Mouse (Mus musculus): ENCODE measurements around the gene Cx3cr1.
"Not testable (repeated sequence)": the region's sequence is repeated elsewhere in the genome, so short reads cannot be mapped to it uniquely, and the experiment has no call there.

Gene Cx3cr1

DNA sequence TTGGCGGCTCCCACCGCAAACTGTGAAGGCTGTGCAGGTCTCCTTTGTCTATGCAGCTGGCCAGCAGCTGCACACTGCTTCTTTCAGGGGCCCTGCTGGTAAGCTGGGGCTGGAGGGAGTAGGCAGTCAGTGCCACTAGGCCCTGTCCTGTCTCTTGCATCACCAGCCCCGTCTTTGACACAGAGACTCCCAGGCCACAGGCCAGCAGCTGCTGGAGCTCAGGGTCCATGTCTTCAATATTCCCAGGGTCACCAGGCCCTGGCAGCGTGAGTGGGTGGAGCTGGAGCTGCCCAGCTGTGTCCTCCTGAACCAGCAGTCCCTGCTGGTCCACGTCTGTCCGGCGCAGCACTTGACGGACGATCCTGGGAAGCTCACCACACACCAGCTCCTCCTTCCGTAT lies 52.7 kb downstream of the Cx3cr1 start:
- Histone ChIP-seq H3K9me3 (ENCODE audit: low read length) (no peaks in the 10 kb centered on the region), H3K27me3 (ENCODE audit: insufficient read depth, low read length) (peaks cover 52% of the 10 kb centered on the region), H3K36me3 (ENCODE audit: insufficient read depth, low read length) (no peaks in the 10 kb centered on the region), H3K4me3 (replicated peaks; ENCODE audit: low read length) (no peak overlapping the region), H3K4me1 (replicated peaks; ENCODE audit: low read depth, low read length) (peaks cover 85% of the 10 kb centered on the region)
- TF ChIP-seq POU5F1 (IDR thresholded peaks at IDR 0.05; ENCODE audit: borderline replicate concordance, low read length) (no peak), CTCF (conservative IDR thresholded peaks at IDR 0.05; ENCODE audit: low read length) (no peak), NANOG (IDR thresholded peaks at IDR 0.05; ENCODE audit: borderline replicate concordance, low read length) (no peak)

GRCm38 (mm10) chr9:120014828-120015227 lies 54.9 kb downstream of the Cx3cr1 start:
- H3K4me3 ChIP-seq (replicated peaks; ENCODE audit: low read length) = no peak overlapping the region
- TF ChIP-seq CTCF (conservative IDR thresholded peaks at IDR 0.05; ENCODE audit: low read length) (no peak), POU5F1 (IDR thresholded peaks at IDR 0.05; ENCODE audit: borderline replicate concordance, low read length) (no peak), NANOG (IDR thresholded peaks at IDR 0.05; ENCODE audit: borderline replicate concordance, low read length) (no peak)
- H3K36me3 ChIP-seq (ENCODE audit: insufficient read depth, low read length) = no peaks in the 10 kb centered on the region
- peaks cover 49% of the 10 kb centered on the region for H3K27me3 ChIP-seq (ENCODE audit: insufficient read depth, low read length)
- H3K4me1 ChIP-seq (replicated peaks; ENCODE audit: low read depth, low read length) = peaks cover 83% of the 10 kb centered on the region
- H3K9me3 ChIP-seq (ENCODE audit: low read length) = no peaks in the 10 kb centered on the region

DNA sequence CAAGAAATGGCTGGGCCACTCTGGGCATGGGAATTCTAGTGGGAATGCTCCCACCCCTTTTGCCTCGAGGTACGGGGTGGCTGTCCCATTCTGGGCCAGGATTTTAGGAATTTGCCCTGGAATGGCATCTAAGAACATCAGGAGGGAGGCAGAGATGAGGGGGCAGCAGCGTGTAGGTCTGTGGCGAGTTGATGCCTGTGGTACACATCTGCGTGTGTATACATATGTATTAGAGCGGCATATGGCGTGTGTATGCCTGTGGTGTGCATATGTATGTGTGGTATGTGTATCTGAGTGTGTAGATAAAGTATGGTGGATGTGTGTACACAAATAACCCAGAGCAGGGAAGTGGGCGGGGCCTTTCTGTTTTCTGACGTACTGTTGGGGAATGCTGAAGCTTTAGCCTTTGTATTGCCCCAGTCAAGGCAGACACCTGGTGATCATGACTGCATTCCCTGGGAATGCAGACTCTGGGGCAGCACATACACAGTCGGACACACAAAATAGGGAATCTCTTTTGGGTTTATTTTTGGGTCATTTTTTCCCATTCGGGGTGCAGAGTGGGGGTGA lies 56.3 kb downstream of the Cx3cr1 start:
- TF ChIP-seq CTCF (conservative IDR thresholded peaks at IDR 0.05; ENCODE audit: low read length) (no peak), NANOG (IDR thresholded peaks at IDR 0.05; ENCODE audit: borderline replicate concordance, low read length) (no peak), POU5F1 (IDR thresholded peaks at IDR 0.05; ENCODE audit: borderline replicate concordance, low read length) (no peak)
- Histone ChIP-seq H3K4me1 (replicated peaks; ENCODE audit: low read depth, low read length) (peaks cover 85% of the 10 kb centered on the region), H3K36me3 (ENCODE audit: insufficient read depth, low read length) (no peaks in the 10 kb centered on the region)

DNA sequence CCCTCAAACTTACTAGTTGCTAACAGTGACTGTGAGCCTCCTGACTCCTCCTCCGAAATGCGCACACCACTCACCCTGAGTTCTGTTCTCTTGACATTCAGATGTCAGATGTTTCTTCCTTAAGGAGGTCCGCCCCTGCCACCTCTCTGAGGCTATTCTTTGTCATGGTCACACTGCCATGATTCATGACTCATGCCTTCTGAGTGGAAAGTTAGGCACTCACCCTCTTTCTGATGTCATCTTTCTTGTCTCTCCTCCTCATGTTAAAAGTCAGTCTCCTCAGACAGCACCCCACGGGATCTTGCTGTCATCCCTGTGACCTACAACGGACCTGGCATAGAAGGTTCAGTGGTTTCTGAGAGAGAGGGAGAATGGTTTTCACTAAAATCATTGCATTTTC lies 56.9 kb downstream of the Cx3cr1 start:
- Histone ChIP-seq H3K9me3 (ENCODE audit: low read length) (no peaks in the 10 kb centered on the region), H3K4me1 (replicated peaks; ENCODE audit: low read depth, low read length) (peaks cover 91% of the 10 kb centered on the region), H3K4me3 (replicated peaks; ENCODE audit: low read length) (no peak overlapping the region), H3K36me3 (ENCODE audit: insufficient read depth, low read length) (no peaks in the 10 kb centered on the region), H3K27me3 (ENCODE audit: insufficient read depth, low read length) (peaks cover 30% of the 10 kb centered on the region)
- TF ChIP-seq NANOG (IDR thresholded peaks at IDR 0.05; ENCODE audit: borderline replicate concordance, low read length) (no peak), CTCF (conservative IDR thresholded peaks at IDR 0.05; ENCODE audit: low read length) (no peak), POU5F1 (IDR thresholded peaks at IDR 0.05; ENCODE audit: borderline replicate concordance, low read length) (no peak)

More for the DNA sequence above, 56.3 kb downstream of the Cx3cr1 start:
- Histone ChIP-seq H3K9me3 (ENCODE audit: low read length) (no peaks in the 10 kb centered on the region), H3K4me3 (replicated peaks; ENCODE audit: low read length) (no peak overlapping the region), H3K27me3 (ENCODE audit: insufficient read depth, low read length) (peaks cover 36% of the 10 kb centered on the region)

GRCm38 (mm10) chr9:120012161-120012560 lies 57.5 kb downstream of the Cx3cr1 start:
- peaks cover 93% of the 10 kb centered on the region for H3K4me1 ChIP-seq (replicated peaks; ENCODE audit: low read depth, low read length)
- H3K36me3 ChIP-seq (ENCODE audit: insufficient read depth, low read length); H3K9me3 ChIP-seq (ENCODE audit: low read length); H3K4me3 ChIP-seq (replicated peaks; ENCODE audit: low read length): not testable (repeated sequence)
- H3K27me3 ChIP-seq (ENCODE audit: insufficient read depth, low read length) = peaks cover 24% of the 10 kb centered on the region

GRCm38 (mm10) chr9:120011533-120011932 lies 58.1 kb downstream of the Cx3cr1 start:
- no peak for TF ChIP-seq POU5F1 (IDR thresholded peaks at IDR 0.05; ENCODE audit: borderline replicate concordance, low read length)
- peak; percentile 59 for TF ChIP-seq CTCF (conservative IDR thresholded peaks at IDR 0.05; ENCODE audit: low read length)
- Histone ChIP-seq H3K9me3 (ENCODE audit: low read length) (no peaks in the 10 kb centered on the region), H3K27me3 (ENCODE audit: insufficient read depth, low read length) (peaks cover 21% of the 10 kb centered on the region), H3K4me1 (replicated peaks; ENCODE audit: low read depth, low read length) (peaks cover 93% of the 10 kb centered on the region), H3K4me3 (replicated peaks; ENCODE audit: low read length) (peak overlapping the region; percentile 74), H3K36me3 (ENCODE audit: insufficient read depth, low read length) (no peaks in the 10 kb centered on the region)

- no peaks in the 10 kb centered on the region for H3K9me3 ChIP-seq (ENCODE audit: low read length)
- H3K4me3 ChIP-seq (replicated peaks; ENCODE audit: low read length) = peak overlapping the region; percentile 74
- peaks cover 15% of the 10 kb centered on the region for H3K27me3 ChIP-seq (ENCODE audit: insufficient read depth, low read length)
- H3K4me1 ChIP-seq (replicated peaks; ENCODE audit: low read depth, low read length) = peaks cover 91% of the 10 kb centered on the region
- TF ChIP-seq CTCF (conservative IDR thresholded peaks at IDR 0.05; ENCODE audit: low read length) = no peak
- no peak for TF ChIP-seq NANOG (IDR thresholded peaks at IDR 0.05; ENCODE audit: borderline replicate concordance, low read length)
- TF ChIP-seq POU5F1 (IDR thresholded peaks at IDR 0.05; ENCODE audit: borderline replicate concordance, low read length) = no peak
- no peaks in the 10 kb centered on the region for H3K36me3 ChIP-seq (ENCODE audit: insufficient read depth, low read length)
Measured at GRCm38 (mm10) chr9:120010781-120011511, 58.7 kb downstream of the Cx3cr1 start.

GRCm38 (mm10) chr9:120009871-120010270 lies 59.8 kb downstream of the Cx3cr1 start:
- Histone ChIP-seq H3K4me3 (replicated peaks; ENCODE audit: low read length) (0 out of 2 replicates have a peak overlapping the region, but pooled peaks have one; percentile 74), H3K27me3 (ENCODE audit: insufficient read depth, low read length) (peaks cover 9% of the 10 kb centered on the region; the same call in 1 of the 2 replicates), H3K9me3 (ENCODE audit: low read length) (no peaks in the 10 kb centered on the region), H3K4me1 (replicated peaks; ENCODE audit: low read depth, low read length) (peaks cover 91% of the 10 kb centered on the region), H3K36me3 (ENCODE audit: insufficient read depth, low read length) (no peaks in the 10 kb centered on the region)
- TF ChIP-seq POU5F1 (IDR thresholded peaks at IDR 0.05; ENCODE audit: borderline replicate concordance, low read length) (no peak), NANOG (IDR thresholded peaks at IDR 0.05; ENCODE audit: borderline replicate concordance, low read length) (no peak), CTCF (conservative IDR thresholded peaks at IDR 0.05; ENCODE audit: low read length) (no peak)
